Mouse (Mus musculus): ENCODE measurements around the gene Kif24.

DNA sequence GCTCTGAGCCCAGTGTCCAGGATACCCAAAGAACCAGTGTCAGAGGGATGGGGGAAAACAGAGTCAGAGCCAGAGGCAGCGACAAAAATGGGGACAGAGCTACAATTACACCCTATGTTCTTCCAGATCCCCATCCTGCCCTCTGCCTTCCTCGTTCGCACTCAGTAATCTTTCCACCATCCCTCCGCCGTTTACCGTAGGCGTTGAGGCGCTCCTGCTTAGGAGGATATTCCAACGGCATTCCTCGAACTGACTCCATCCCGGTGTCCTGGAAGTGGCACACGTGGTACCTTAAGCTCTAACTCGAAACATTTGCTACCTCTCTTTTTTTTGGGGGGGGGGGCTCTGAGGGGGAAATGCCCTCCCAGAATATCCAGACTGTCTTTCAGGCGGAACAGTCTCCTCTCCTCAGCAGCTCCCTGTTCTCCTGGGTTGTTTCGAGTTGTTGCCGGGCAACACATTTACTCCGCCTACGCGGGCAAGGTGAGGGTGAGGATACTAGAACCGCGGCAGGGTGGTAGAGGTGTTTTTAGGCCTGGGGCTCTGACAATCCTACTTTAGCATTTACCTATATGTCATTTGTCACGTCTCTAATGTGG is 42.7 kb upstream of the Kif24 start:
- TF ChIP-seq HCFC1 (IDR thresholded peaks at IDR 0.05; ENCODE audit: borderline replicate concordance, insufficient read depth, low read length) = no peak
- no peak for TF ChIP-seq ZNF384 (IDR thresholded peaks at IDR 0.05; ENCODE audit: low read depth, low read length)
- TF ChIP-seq MAFK (IDR thresholded peaks at IDR 0.05; ENCODE audit: insufficient read depth, low read depth, low read length) = no peak
- no peak for TF ChIP-seq CHD2 (IDR thresholded peaks at IDR 0.05; ENCODE audit: low read depth, low read length)
